Mouse (Mus musculus) heart, adult 11 months (tissue): ENCODE results near the gene Atp6ap1l.
"Not testable (repeated sequence)": the region's sequence is repeated elsewhere in the genome, so short reads cannot be mapped to it uniquely, and the experiment has no call there.

Experiments used
- DNase-seq: peaks from one replicate; pipeline ENCODE4 v3.0.0; 2022

The Atp6ap1l gene

DNA sequence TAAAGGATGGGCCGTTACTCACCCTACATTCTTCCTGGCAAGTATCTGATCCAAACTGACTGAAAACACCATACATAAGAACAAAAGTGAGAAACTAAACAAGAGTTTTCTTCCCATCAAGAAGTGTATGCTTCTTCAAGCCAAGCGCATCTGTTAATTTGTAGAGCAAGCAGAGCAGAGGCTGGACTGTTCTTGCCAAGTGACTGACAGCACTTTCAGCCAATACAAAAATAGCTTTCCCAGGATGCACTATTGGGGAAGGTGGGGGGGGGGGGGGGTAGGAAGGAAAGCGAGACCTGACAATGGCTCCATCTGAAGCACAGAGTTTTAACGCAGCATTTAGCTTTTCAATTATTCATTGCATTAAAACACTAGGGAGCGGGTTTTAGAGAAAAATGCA is at the start of gene Atp6ap1l:
Atp6ap1l (minus strand) TSS at position 180 of the 400 bp plus-strand sequence.
- DNase-seq = peak; percentile 5

- DNase-seq = no peak
Measured at GRCm38 (mm10) chr13:90939600-90939999, 34.4 kb upstream of the Atp6ap1l start.

GRCm38 (mm10) chr13:90939192-90939591 is 34.0 kb upstream of the Atp6ap1l start:
- DNase-seq = no peak

DNA sequence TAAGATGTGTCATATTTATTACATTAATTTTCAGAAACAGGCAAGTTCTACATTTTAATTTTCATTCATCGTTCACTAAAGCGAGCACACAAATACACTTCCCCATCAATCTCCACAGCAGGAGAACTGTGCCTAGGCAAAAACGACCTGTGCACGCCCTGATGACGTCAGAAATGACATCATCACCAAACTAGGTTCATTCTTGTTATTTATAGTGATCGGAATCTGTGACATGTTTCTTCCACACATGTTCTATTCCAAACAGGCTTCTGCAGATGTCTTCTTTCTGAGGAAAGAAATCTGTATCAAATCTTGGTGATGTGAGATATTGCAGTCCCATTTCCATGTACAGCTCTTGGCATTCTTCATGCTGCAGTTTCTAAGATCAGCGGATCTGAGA is 30.7 kb upstream of the Atp6ap1l start:
- no peak for DNase-seq

DNA sequence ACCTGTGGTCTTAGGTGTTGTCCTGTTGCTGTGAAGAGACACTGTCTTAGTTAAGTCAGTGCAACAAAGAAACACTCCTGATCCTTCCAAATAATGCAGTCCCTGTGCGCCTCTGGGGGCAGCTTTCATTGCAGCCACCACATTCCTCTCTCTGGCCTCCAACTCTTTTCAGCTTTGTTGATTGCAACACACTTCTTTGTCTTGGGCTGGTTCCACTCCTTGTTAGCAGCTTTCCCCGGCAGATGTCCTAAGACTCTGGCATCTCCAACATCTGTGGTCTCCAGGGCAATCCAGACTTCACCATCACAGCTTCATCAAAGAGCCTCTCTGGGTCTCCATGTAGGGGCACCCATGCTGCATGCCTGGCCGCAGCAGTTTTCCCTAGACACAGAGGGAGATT is 28.1 kb upstream of the Atp6ap1l start:
- peak; percentile 90 for DNase-seq

DNA sequence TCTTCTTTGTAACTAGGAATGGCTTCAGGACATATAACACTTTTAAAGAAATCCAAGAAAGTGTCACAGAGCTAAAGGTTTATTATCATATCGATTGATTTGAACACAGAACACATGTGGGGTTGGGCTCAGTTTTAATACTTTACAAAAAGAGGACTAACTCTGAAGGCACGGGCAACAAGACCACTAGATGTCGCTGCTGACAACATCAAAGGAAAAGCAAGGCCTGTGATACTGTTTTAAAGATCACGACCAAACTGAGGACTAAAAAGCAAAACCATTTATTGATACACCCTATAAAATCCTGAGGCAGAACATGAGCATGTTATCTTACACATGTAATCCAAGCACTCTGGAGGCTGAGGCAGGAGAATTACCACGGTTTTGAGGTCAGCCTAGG is 24.7 kb upstream of the Atp6ap1l start:
- no peak for DNase-seq

- DNase-seq = peak; percentile 72
Measured at GRCm38 (mm10) chr13:90928266-90928665, 23.1 kb upstream of the Atp6ap1l start.

- DNase-seq = no peak
Measured at GRCm38 (mm10) chr13:90926938-90927633, 21.9 kb upstream of the Atp6ap1l start.

GRCm38 (mm10) chr13:90926125-90926765 is 21.1 kb upstream of the Atp6ap1l start:
- DNase-seq = no peak

DNA sequence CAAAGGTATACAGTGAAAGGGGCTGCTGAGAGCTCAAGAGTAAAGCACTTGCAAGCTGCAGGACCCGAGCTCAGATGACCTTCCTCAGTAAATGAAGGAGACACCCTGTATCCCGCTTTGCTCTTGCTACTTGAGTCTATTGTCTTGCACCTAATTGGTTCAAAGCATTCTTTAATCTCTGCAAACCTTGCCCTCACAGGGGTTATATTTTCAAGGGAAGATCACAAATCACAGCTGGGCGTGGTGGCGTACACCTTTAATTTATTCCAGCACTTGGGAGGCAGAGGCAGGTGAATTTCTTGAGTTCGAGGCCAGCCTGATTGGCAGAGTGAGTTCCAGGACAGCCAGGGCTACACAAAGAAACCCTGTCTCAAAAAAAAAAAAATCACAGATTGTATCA is 20.0 kb upstream of the Atp6ap1l start:
- no peak for DNase-seq

DNA sequence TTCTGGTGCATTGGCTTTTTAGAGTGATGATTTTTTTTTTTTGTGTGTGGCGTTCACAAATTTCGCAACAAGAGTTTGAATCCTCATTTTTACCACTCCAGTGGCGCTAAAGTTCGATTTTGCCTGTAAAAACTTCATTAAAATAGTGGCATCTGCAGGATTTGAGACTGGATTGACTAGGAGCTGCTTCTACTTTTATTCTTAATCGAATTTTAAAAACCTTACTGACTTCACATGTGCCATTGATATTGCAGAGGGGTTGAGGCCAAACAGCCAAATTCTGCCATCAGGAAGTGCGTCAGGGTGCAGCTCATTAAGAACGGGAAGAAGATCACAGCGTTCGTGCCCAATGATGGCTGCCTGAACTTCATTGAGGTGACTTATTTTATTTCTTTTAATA is 18.9 kb upstream of the Atp6ap1l start:
- peak; percentile 22 for DNase-seq

DNA sequence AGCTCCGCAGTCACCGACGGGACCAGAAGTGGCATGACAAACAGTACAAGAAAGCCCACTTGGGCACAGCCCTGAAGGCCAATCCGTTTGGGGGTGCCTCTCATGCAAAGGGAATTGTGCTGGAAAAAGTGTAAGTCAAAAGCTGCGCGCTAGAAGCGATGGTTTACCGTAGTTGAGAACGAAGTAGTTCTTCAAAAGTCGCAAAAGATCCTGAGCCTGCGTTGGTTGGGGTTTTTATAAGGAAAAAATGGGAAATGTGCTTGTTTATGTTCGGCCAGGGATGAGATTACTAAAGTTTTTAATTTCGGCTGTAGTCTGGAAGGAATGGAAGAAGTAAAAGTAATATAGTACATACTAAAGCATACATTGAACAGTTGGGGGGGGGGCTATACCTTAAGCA is 18.5 kb upstream of the Atp6ap1l start:
- DNase-seq = not testable (repeated sequence)

- peak; percentile 99 for DNase-seq
Measured at GRCm38 (mm10) chr13:90922751-90923612, 17.8 kb upstream of the Atp6ap1l start, which contains the start of gene Rps23. TSS of gene Rps23 (plus strand) at chr13:90922958.

DNA sequence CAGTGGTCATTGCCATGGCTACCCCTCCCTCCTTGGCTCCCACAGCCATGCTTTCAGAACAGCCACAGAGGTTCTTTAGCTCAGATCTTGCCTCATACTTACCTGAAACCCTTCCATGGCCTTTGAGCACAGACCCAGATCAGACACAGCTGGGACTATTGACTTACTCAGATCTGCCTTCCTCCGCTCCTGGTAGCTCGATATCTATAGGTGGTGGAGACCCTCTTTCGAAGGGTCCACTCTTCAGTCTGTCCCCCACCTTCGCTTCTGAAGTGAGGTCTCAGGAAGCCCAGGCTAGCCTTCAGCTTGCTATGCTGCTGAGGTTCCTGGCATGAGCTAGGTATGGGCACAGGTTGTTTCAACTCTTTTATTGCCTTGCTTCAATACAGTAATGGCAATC is 9.6 kb upstream of the Atp6ap1l start:
- DNase-seq = peak; percentile 59

DNA sequence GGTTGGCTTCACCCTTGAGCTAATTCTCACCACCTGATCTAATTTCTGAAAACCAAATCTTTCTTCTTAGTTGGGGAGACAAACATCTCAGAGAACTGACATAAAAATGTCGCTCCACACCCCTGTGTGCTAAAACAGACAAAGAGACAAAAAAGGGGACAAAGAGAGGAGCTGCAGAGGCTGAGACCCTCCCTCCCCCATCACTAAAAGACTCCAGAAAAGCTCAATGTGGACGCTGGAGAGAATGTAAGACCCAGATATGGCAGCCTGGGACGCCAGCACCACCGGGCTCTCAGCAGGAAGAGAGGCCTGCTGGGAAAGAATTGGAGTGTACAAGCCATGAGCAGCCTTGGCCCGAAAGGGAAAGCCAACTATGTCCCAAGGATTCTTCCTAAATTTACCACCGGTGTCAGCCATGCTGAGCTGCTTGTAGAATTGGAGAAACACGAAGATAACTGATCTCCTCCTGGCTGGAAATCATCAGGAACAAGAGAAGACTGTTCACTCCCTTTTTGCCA is 8.6 kb upstream of the Atp6ap1l start:
- DNase-seq = peak; percentile 61

- DNase-seq = peak; percentile 49
Measured at GRCm38 (mm10) chr13:90912760-90913674, 7.9 kb upstream of the Atp6ap1l start.

DNA sequence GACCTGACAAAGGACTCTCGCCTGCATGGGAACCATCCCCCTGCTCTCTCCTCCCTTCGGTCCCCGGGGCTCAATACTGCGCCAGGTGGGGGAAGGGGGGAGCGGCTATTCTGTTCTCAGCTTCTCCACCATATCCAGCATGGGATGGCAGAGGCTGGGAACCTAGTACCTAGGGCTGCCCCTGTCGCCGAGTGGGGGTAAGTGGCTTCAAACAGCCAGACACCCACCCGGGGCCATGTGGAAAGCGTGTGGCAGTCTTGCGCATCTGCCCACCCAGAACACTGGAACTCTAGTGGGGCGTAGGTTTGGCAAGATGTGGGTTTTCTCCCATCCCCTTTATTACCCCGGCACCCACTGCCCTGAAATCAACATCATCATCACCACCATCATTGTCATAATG is 2.2 kb upstream of the Atp6ap1l start:
- peak; percentile 66 for DNase-seq

DNA sequence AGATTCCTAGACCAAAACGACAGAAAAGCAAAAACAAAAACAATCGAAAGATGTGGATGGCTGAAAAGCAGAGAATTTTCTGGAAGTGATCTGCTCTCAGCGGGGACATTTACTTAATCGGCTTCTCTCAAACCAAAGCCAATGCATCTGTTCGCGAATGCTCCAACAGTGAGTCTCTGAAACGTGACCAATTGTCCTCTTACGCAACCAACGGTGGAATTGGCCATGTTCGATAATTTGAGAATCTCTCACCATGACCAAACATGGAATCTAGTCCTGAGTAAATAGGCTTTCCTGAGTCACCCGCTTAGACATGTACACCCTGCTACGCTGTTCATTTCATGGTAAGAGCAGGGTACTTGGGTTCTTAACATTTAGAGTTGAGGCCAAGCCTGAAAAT is 8.3 kb downstream of the Atp6ap1l start:
- DNase-seq = peak; percentile 45

DNA sequence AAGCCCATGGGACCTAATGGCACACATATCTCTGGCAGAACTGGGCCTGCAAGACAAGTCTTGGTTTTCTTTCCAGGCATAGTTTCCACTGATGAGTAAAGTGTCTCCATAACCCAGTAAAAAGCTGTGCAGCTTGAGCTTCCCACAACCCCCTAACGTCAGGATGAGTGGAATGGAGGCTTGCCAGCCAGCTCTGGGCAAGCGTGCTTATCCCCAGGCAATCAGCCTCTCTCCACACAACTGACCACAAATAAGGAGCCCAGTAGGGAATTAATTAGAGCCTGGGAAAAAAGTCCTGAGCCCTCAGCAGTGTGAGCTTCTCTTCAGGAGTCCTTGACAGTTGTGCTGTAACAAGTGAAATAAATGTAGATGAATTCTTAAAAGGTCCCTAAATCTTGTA is 9.1 kb downstream of the Atp6ap1l start:
- peak; percentile 41 for DNase-seq

DNA sequence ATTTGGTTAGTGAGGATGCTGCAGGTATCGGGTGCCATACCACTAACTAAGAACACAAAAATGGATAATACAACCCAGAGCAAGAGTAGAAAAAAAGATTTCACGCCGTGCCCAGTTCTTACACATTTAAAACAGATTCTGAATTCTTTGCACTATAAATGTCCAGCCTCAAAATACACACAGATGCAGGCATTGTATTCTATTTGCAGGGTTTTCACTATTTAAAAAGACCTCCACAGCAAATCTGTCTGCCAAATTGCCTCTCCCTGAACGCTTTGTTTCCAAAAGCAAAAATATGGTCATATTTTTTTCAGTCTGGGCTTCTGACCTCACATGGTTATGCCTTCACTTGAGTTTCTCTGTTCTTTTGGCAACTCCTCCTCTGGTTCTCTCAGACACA is 10.3 kb downstream of the Atp6ap1l start:
- DNase-seq = no peak

DNA sequence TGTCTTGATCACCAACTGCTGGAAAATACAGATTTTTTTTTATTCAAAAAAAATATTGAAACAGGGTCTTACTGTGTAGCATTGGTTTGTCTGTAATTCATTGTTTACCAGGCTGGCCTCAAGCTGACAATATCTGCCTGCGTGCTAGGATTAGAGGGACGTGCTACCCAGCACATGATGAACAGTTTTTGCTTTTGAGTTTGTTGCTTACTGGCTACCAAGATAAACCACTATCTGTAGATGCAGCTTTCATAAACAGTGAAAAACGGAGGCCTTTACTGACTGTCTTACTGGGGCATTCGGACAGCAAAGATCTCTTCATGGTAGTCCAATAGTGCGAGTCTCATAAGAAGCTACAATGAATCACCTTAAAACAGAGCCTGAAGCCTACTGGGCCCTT is 15.0 kb downstream of the Atp6ap1l start:
- no peak for DNase-seq

DNA sequence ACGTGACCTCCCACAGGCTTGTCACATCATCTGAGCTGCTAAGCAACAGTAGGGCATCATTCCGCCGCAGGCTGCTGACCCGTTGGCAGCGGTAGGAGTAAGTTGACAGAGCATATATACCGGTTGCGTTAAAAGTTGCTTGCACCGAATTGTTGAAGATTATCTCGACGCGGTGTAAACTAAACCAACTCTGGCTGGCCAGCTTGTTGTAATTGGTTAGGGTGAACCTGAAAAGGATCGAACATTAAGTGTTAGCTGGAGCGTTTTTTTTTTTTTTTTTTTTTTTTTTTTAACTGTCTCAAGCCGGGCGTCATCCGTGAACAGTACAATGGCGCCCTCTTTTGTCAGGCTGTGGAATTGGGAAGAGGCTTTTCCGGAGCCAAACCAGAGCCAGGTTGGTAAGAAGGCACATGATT is 18.6 kb downstream of the Atp6ap1l start:
- DNase-seq = no peak
